Mouse (Mus musculus) midbrain, embryonic 10.5 days (tissue): ENCODE data around the gene Ank. TPM values are rescaled to one million over a fixed set of nuclear protein-coding genes. Genes with fewer than 3 reads are reported as not detected.
A peak's percentile ranks its signal among the peaks of the same experiment; 100 is the strongest.

Experiments
- DNase-seq: peaks from one replicate; pipeline ENCODE4 v3.0.0-alpha.2; 2017; ENCODE audit warnings: low spot score
- H3K27ac ChIP-seq: fragments of 300-500 bp; sonication (generic); replicated peaks from 2 replicates; pipeline ENCODE4 v1.5.1; 2016; ENCODE audit warnings: mild to moderate bottlenecking
- H3K27me3 ChIP-seq: fragments of 300-500 bp; sonication (generic); 2 replicates; pipeline ENCODE4 v1.6.1; 2016; ENCODE audit warnings: low read depth, mild to moderate bottlenecking; ENCODE audit not compliant: poor library complexity, severe bottlenecking
- H3K36me3 ChIP-seq: fragments of 300-500 bp; sonication (generic); 2 replicates; pipeline ENCODE4 v1.6.1; 2016; ENCODE audit warnings: mild to moderate bottlenecking, moderate library complexity
- H3K4me1 ChIP-seq: fragments of 300-500 bp; sonication (generic); 2 replicates; pipeline ENCODE4 v1.6.1; 2016
- H3K4me3 ChIP-seq: fragments of 300-500 bp; sonication (generic); 2 replicates; pipeline ENCODE4 v1.5.1; 2016; ENCODE audit warnings: mild to moderate bottlenecking, moderate library complexity
- H3K9me3 ChIP-seq: fragments of 300-500 bp; sonication (generic); replicated peaks from 2 replicates; pipeline ENCODE4 v1.6.1; 2016; ENCODE audit warnings: mild to moderate bottlenecking
- WGBS: fragments of 180-500 bp; shearing (Covaris S2); methylation state at CpG from one replicate; pipeline ENCODE4 v1.1.7; 2016; 5-methylcytosine and 5-hydroxymethylcytosine counted together
- polyA plus RNA-seq: library from polyadenylated mRNA; unstranded; fragments of >200 nt; fragmentation: Nextera tagmentation; extraction: Ambion mirVana; gene quantifications from 2 replicates; pipeline ENCODE4 v1.2.1, GENCODE M21; 2016

The Ank gene
- polyA plus RNA-seq, 1 experiment from 2014 or later, result 6.3 TPM

GRCm38 (mm10) chr15:27491425-27492070 lies 25.1 kb downstream of the Ank start:
- H3K4me1 ChIP-seq, result peaks cover 85% of the 10 kb centered on the region

GRCm38 (mm10) chr15:27492156-27492555 lies 25.7 kb downstream of the Ank start:
- DNase-seq, result no peak
- WGBS, result 95% methylated on average over 10 of the region's 10 CpGs
- no peaks in the 10 kb centered on the region for H3K36me3 ChIP-seq
- H3K27me3 ChIP-seq, result peaks cover 40% of the 10 kb centered on the region
- no peaks in the 10 kb centered on the region for H3K9me3 ChIP-seq
- no peak overlapping the region for H3K4me3 ChIP-seq
- H3K27ac ChIP-seq, result no peak overlapping the region
- H3K4me1 ChIP-seq, result peaks cover 85% of the 10 kb centered on the region

More at GRCm38 (mm10) chr15:27491425-27492070, 25.1 kb downstream of the Ank start:
- Histone ChIP-seq H3K9me3 (no peaks in the 10 kb centered on the region), H3K36me3 (no peaks in the 10 kb centered on the region), H3K27me3 (peaks cover 40% of the 10 kb centered on the region), H3K27ac (no peak overlapping the region), H3K4me3 (no peak overlapping the region)
- DNase-seq, result no peak
- whole genome bisulfite sequencing, result 92% methylated on average over 8 of the region's 8 CpGs

GRCm38 (mm10) chr15:27492734-27493133 lies 26.3 kb downstream of the Ank start:
- Histone ChIP-seq H3K4me1 (peaks cover 85% of the 10 kb centered on the region), H3K36me3 (no peaks in the 10 kb centered on the region), H3K27ac (no peak overlapping the region), H3K9me3 (no peaks in the 10 kb centered on the region), H3K4me3 (no peak overlapping the region), H3K27me3 (peaks cover 40% of the 10 kb centered on the region)
- DNase-seq, result no peak
- WGBS, result 42% methylated on average over 1 of the region's 1 CpGs

GRCm38 (mm10) chr15:27493516-27493915 lies 27.0 kb downstream of the Ank start:
- Histone ChIP-seq H3K9me3 (no peaks in the 10 kb centered on the region), H3K36me3 (no peaks in the 10 kb centered on the region), H3K27ac (peak overlapping the region; percentile 24; the same call in 1 of the 2 replicates), H3K4me1 (peaks cover 79% of the 10 kb centered on the region), H3K27me3 (peaks cover 38% of the 10 kb centered on the region), H3K4me3 (no peak overlapping the region)
- 37% methylated on average over 10 of the region's 10 CpGs for WGBS
- DNase-seq, result no peak

GRCm38 (mm10) chr15:27495981-27496401 lies 29.5 kb downstream of the Ank start:
- no peak for DNase-seq
- WGBS, result 50% methylated on average over 5 of the region's 5 CpGs
- Histone ChIP-seq H3K27ac (peak overlapping the region; percentile 55), H3K27me3 (peaks cover 15% of the 10 kb centered on the region; the same call in 1 of the 2 replicates), H3K4me1 (peaks cover 61% of the 10 kb centered on the region), H3K9me3 (no peaks in the 10 kb centered on the region), H3K36me3 (no peaks in the 10 kb centered on the region), H3K4me3 (no peak overlapping the region)

- no peak overlapping the region for H3K4me3 ChIP-seq
- H3K36me3 ChIP-seq, result no peaks in the 10 kb centered on the region
- 79% methylated on average over 11 of the region's 11 CpGs for WGBS
- peaks cover 60% of the 10 kb centered on the region for H3K4me1 ChIP-seq
- H3K27me3 ChIP-seq, result peaks cover 9% of the 10 kb centered on the region; the same call in 1 of the 2 replicates
- no peak for DNase-seq
- no peaks in the 10 kb centered on the region for H3K9me3 ChIP-seq
- H3K27ac ChIP-seq, result peak overlapping the region; percentile 60
These were observed 30.3 kb downstream of the Ank start for GRCm38 (mm10) chr15:27496596-27497299.

- Histone ChIP-seq H3K4me1 (peaks cover 55% of the 10 kb centered on the region), H3K27me3 (peaks cover 9% of the 10 kb centered on the region; the same call in 1 of the 2 replicates), H3K27ac (peak overlapping the region; percentile 60), H3K36me3 (no peaks in the 10 kb centered on the region), H3K4me3 (no peak overlapping the region), H3K9me3 (no peaks in the 10 kb centered on the region)
- DNase-seq, result peak; percentile 27
- WGBS, result 63% methylated on average over 7 of the region's 7 CpGs
These were observed 31.0 kb downstream of the Ank start for GRCm38 (mm10) chr15:27497300-27497997.

- peaks cover 49% of the 10 kb centered on the region for H3K4me1 ChIP-seq
- no peak for DNase-seq
- no peaks in the 10 kb centered on the region for H3K9me3 ChIP-seq
- WGBS, result 89% methylated on average over 5 of the region's 5 CpGs
- H3K27me3 ChIP-seq, result peaks cover 9% of the 10 kb centered on the region; the same call in 1 of the 2 replicates
- H3K4me3 ChIP-seq, result no peak overlapping the region
- H3K27ac ChIP-seq, result no peak overlapping the region
- H3K36me3 ChIP-seq, result no peaks in the 10 kb centered on the region
These were observed 31.6 kb downstream of the Ank start for GRCm38 (mm10) chr15:27498078-27498477.

- Histone ChIP-seq H3K27ac (no peak overlapping the region), H3K36me3 (no peaks in the 10 kb centered on the region), H3K4me1 (peaks cover 26% of the 10 kb centered on the region), H3K27me3 (0 out of 2 replicates have a peak, but pooled peaks cover under 1% of the 10 kb centered on the region), H3K9me3 (no peaks in the 10 kb centered on the region), H3K4me3 (no peak overlapping the region)
- 85% methylated on average over 15 of the region's 15 CpGs for WGBS
- no peak for DNase-seq
These were observed 33.9 kb downstream of the Ank start for GRCm38 (mm10) chr15:27500390-27500789.

- H3K36me3 ChIP-seq, result no peaks in the 10 kb centered on the region
- no peaks in the 10 kb centered on the region for H3K27me3 ChIP-seq
- no peaks in the 10 kb centered on the region for H3K9me3 ChIP-seq
- 92% methylated on average over 13 of the region's 13 CpGs for WGBS
- H3K4me3 ChIP-seq, result no peak overlapping the region
- H3K27ac ChIP-seq, result no peak overlapping the region
- DNase-seq, result no peak
- H3K4me1 ChIP-seq, result peaks cover 21% of the 10 kb centered on the region
These were observed 35.9 kb downstream of the Ank start for GRCm38 (mm10) chr15:27502338-27502737.

GRCm38 (mm10) chr15:27503221-27503620 lies 36.7 kb downstream of the Ank start:
- 91% methylated on average over 9 of the region's 9 CpGs for WGBS
- no peak overlapping the region for H3K27ac ChIP-seq
- H3K27me3 ChIP-seq, result no peaks in the 10 kb centered on the region
- H3K4me1 ChIP-seq, result peaks cover 15% of the 10 kb centered on the region
- no peak overlapping the region for H3K4me3 ChIP-seq
- no peaks in the 10 kb centered on the region for H3K9me3 ChIP-seq
- H3K36me3 ChIP-seq, result no peaks in the 10 kb centered on the region
- DNase-seq, result no peak

- Histone ChIP-seq H3K27me3 (no peaks in the 10 kb centered on the region), H3K4me1 (peaks cover 15% of the 10 kb centered on the region), H3K27ac (no peak overlapping the region), H3K4me3 (no peak overlapping the region), H3K36me3 (no peaks in the 10 kb centered on the region), H3K9me3 (no peaks in the 10 kb centered on the region)
- no peak for DNase-seq
- WGBS, result 88% methylated on average over 20 of the region's 20 CpGs
These were observed 37.6 kb downstream of the Ank start for GRCm38 (mm10) chr15:27503801-27504730.
